Mouse (Mus musculus) CH12.LX (cell line): ENCODE results near the gene Phyhd1. TPM values are rescaled to one million over a fixed set of nuclear protein-coding genes. Genes with fewer than 3 reads are reported as not detected.

ENCODE experiments used
- DNase-seq: peaks from one replicate; pipeline ENCODE4 v3.0.0-alpha.2; 2013; ENCODE audit errors: extremely low read depth
- H3K27ac ChIP-seq: 2 replicates; pipeline ENCODE4 v1.5.1; 2012; ENCODE audit warnings: low read depth, mild to moderate bottlenecking, control low read depth, moderate library complexity; ENCODE audit not compliant: insufficient read depth
- H3K27me3 ChIP-seq: replicated peaks from 2 replicates; pipeline ENCODE3; 2012; ENCODE audit warnings: inconsistent platforms
- H3K36me3 ChIP-seq, 2 experiments: replicated peaks in 1 of 2; 2 replicates each; pipeline versions ENCODE3 to v1.6.1; 2012; ENCODE audit warnings: inconsistent platforms in 1 of 2, low read length in 1 of 2, mild to moderate bottlenecking in 1 of 2, mixed read lengths in 1 of 2, moderate library complexity in 1 of 2; ENCODE audit not compliant: control insufficient read depth in 1 of 2, insufficient read depth in 1 of 2
- H3K4me1 ChIP-seq, 2 experiments: 2 replicates each; pipeline ENCODE4 v1.6.1; 2012; ENCODE audit warnings: inconsistent platforms in 1 of 2, moderate library complexity in 1 of 2; ENCODE audit not compliant: insufficient read depth in 2 of 2, control insufficient read depth in 1 of 2
- H3K4me2 ChIP-seq: 2 replicates; pipeline ENCODE4 v1.6.1; 2012; ENCODE audit warnings: low read depth, mild to moderate bottlenecking, control low read depth; ENCODE audit not compliant: poor library complexity, insufficient read depth, severe bottlenecking
- H3K4me3 ChIP-seq, 3 experiments: fragments of 150-350 bp in 1 of 3; sonication (generic) in 1 of 3; replicated peaks in 1 of 3; 2 replicates each; pipeline versions ENCODE3 to v1.5.1; 2011 to 2012; ENCODE audit warnings: low read depth in 2 of 3, low read length in 2 of 3, mild to moderate bottlenecking in 2 of 3, moderate library complexity in 2 of 3, control low read depth in 1 of 3, improper control_type of control experiment in 1 of 3, inconsistent platforms in 1 of 3, mixed read lengths in 1 of 3; ENCODE audit not compliant: poor library complexity in 1 of 3
- H3K79me2 ChIP-seq: replicated peaks from 2 replicates; pipeline ENCODE4 v1.6.1; 2012; ENCODE audit warnings: mild to moderate bottlenecking, moderate library complexity; ENCODE audit not compliant: control insufficient read depth, poor library complexity, insufficient read depth, severe bottlenecking; ENCODE audit errors: extremely low read depth
- H3K9ac ChIP-seq: 2 replicates; pipeline ENCODE4 v1.6.1; 2012; ENCODE audit warnings: low read depth, mild to moderate bottlenecking, control low read depth, moderate library complexity; ENCODE audit not compliant: insufficient read depth
- H3K9me3 ChIP-seq: replicated peaks from 2 replicates; pipeline ENCODE3; 2012; ENCODE audit warnings: low read length, inconsistent platforms, mixed read lengths
- BHLHE40 ChIP-seq: IDR thresholded peaks from 2 replicates; pipeline ENCODE4 v1.6.1; 2011; ENCODE audit warnings: mild to moderate bottlenecking, low read depth, low read length, improper control_type of control experiment
- CHD1 ChIP-seq: IDR thresholded peaks from 2 replicates; pipeline ENCODE4 v1.6.1; 2012; ENCODE audit warnings: low read depth, low read length, improper control_type of control experiment, inconsistent platforms
- CTCF ChIP-seq, 2 experiments: IDR thresholded peaks in 1 of 2; conservative IDR thresholded peaks in 1 of 2; 2 replicates each; pipeline ENCODE4 v1.5.1; 2011 to 2012; ENCODE audit warnings: low read depth in 2 of 2, low read length in 2 of 2, improper control_type of control experiment in 1 of 2, inconsistent platforms in 1 of 2, mild to moderate bottlenecking in 1 of 2, moderate library complexity in 1 of 2
- ELF1 ChIP-seq: IDR thresholded peaks from 2 replicates; pipeline ENCODE4 v1.6.1; 2014; ENCODE audit warnings: low read depth, mild to moderate bottlenecking, inconsistent platforms, low read length, improper control_type of control experiment
- IRF4 ChIP-seq: IDR thresholded peaks from 2 replicates; pipeline ENCODE4 v1.6.1; 2014; ENCODE audit warnings: low read depth, mild to moderate bottlenecking, inconsistent platforms, low read length, improper control_type of control experiment
- JUND ChIP-seq: conservative IDR thresholded peaks from 2 replicates; pipeline ENCODE4 v1.6.1; 2011; ENCODE audit warnings: low read depth, low read length, improper control_type of control experiment
- MAZ ChIP-seq: IDR thresholded peaks from 2 replicates; pipeline ENCODE4 v1.6.1; 2012; ENCODE audit warnings: low read depth, mild to moderate bottlenecking, inconsistent platforms, low read length, improper control_type of control experiment, moderate library complexity
- NRF1 ChIP-seq: IDR thresholded peaks from 2 replicates; pipeline ENCODE4 v1.6.1; 2014; ENCODE audit warnings: low read depth, mild to moderate bottlenecking, inconsistent platforms, low read length, improper control_type of control experiment, moderate library complexity
- PAX5 ChIP-seq: IDR thresholded peaks from 2 replicates; pipeline ENCODE4 v1.6.1; 2012; ENCODE audit warnings: low read length, inconsistent platforms, mixed read lengths
- POLR2A ChIP-seq: IDR thresholded peaks from 2 replicates; pipeline ENCODE4 v1.6.1; 2011; ENCODE audit warnings: low read depth, mild to moderate bottlenecking, improper control_type of control experiment, low read length
- POLR2AphosphoS2 ChIP-seq: IDR thresholded peaks from 2 replicates; pipeline ENCODE4 v1.6.1; 2011; ENCODE audit warnings: low read depth, low read length, improper control_type of control experiment
- RCOR1 ChIP-seq: conservative IDR thresholded peaks from 2 replicates; pipeline ENCODE4 v1.6.1; 2012; ENCODE audit warnings: low read depth, mild to moderate bottlenecking, inconsistent platforms, low read length, improper control_type of control experiment
- SIN3A ChIP-seq: IDR thresholded peaks from 2 replicates; pipeline ENCODE4 v1.6.1; 2012; ENCODE audit warnings: low read length, improper control_type of control experiment, inconsistent platforms
- SMC3 ChIP-seq: IDR thresholded peaks from 2 replicates; pipeline ENCODE4 v1.6.1; 2011; ENCODE audit warnings: low read depth, low read length, improper control_type of control experiment
- TCF12 ChIP-seq: IDR thresholded peaks from 2 replicates; pipeline ENCODE4 v1.6.1; 2014; ENCODE audit warnings: low read depth, mild to moderate bottlenecking, inconsistent platforms, low read length, improper control_type of control experiment
- UBTF ChIP-seq: IDR thresholded peaks from 2 replicates; pipeline ENCODE4 v1.6.1; 2012; ENCODE audit warnings: low read depth, mild to moderate bottlenecking, inconsistent platforms, low read length, improper control_type of control experiment, moderate library complexity
- USF2 ChIP-seq: conservative IDR thresholded peaks from 2 replicates; pipeline ENCODE4 v1.6.1; 2011; ENCODE audit warnings: low read depth, low read length, improper control_type of control experiment
- ZKSCAN1 ChIP-seq: IDR thresholded peaks from 2 replicates; pipeline ENCODE4 v1.6.1; 2012; ENCODE audit warnings: low read depth, inconsistent platforms, low read length, improper control_type of control experiment, borderline replicate concordance
- ZNF384 ChIP-seq: IDR thresholded peaks from 2 replicates; pipeline ENCODE4 v1.6.1; 2012; ENCODE audit warnings: low read depth, low read length, improper control_type of control experiment, inconsistent platforms
- dilution Hi-C: fragments of 300-500 bp; cut with MboI; formaldehyde crosslinking; loops from 2 replicates; pipeline ENCODE4 v1.14.3; 2020; ENCODE audit warnings: low sequenced_read_pairs; ENCODE audit not compliant: extremely low pct_unique_long_range_greater_than_20kb, extremely low pct_ligation_motif_present
- in situ Hi-C: fragments of 300-500 bp; cut with MboI; formaldehyde crosslinking; loops from 3 replicates; pipeline ENCODE4 v1.14.3; 2019; ENCODE audit warnings: low sequenced_read_pairs, low pct_ligation_motif_present, low pct_unique_long_range_greater_than_20kb, mixed read lengths
- polyA plus RNA-seq: library from polyadenylated mRNA; unstranded; fragments of >175 nt; gene quantifications from 2 replicates; pipeline ENCODE4 v1.2.1, GENCODE M21; 2012; ENCODE audit warnings: low read depth; ENCODE audit not compliant: insufficient read length
- total RNA-seq, 2 experiments: library from RNA; depleted of rRNA; stranded (reverse); fragments of 300-350 nt in 1 of 2; fragments of >200 nt in 1 of 2; gene quantifications; 2 replicates each; pipeline ENCODE4 v1.2.3; 2012 to 2014

Gene Phyhd1
- total and polyA plus RNA-seq, 3 experiments: 7.1 to 9.7 (median 8.9) TPM

DNA sequence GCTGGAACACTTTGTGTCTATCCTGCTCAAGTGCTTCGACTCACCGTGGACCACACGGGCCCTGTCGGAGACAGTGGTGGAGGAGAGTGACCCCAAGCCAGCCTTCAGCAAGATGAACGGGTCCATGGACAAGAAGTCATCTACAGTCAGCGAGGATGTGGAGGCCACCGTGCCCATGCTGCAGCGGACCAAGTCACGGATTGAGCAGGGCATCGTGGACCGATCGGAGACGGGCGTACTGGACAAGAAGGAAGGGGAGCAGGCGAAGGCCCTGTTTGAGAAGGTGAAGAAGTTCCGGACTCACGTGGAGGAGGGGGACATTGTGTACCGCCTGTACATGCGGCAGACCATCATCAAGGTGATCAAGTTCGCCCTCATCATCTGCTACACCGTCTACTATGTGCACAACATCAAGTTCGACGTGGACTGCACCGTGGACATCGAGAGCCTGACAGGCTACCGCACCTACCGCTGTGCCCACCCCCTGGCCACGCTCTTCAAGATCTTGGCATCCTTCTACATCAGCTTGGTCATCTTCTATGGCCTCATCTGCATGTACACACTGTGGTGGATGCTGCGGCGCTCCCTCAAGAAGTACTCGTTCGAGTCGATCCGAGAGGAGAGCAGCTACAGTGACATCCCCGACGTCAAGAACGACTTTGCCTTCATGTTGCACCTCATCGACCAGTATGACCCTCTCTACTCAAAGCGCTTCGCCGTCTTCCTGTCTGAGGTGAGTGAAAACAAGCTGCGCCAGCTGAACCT is 10.2 kb upstream of the Phyhd1 start (continued):
- TF ChIP-seq ZKSCAN1 (no peak), SIN3A (no peak)
- TF ChIP-seq, all 38 proteins: peak for 0

DNA sequence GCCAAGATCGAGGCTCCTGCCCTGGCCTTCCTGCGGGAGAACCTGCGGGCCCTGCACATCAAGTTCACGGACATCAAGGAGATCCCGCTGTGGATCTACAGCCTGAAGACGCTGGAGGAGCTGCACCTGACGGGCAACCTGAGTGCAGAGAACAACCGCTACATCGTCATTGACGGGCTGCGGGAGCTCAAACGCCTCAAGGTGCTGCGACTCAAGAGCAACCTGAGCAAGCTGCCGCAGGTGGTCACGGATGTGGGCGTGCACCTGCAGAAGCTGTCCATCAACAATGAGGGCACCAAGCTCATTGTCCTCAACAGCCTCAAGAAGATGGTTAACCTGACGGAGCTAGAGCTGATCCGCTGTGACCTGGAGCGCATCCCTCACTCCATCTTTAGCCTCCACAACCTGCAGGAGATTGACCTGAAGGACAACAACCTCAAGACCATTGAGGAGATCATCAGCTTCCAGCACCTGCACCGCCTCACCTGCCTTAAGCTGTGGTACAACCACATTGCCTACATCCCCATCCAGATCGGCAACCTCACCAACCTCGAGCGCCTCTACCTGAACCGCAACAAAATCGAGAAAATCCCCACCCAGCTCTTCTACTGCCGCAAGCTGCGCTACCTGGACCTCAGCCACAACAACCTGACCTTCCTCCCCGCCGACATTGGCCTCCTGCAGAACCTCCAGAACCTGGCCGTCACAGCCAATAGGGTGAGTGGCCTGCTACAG is 9.2 kb upstream of the Phyhd1 start:
- Histone ChIP-seq H3K4me1 (peaks cover 18 to 46% of the 10 kb centered on the region in 2 experiments), H3K27ac (no peak overlapping the region), H3K4me3 (no peak overlapping the region), H3K9me3 (no peaks in the 10 kb centered on the region), H3K79me2 (no peaks in the 10 kb centered on the region), H3K9ac (no peak overlapping the region), H3K4me2 (no peak overlapping the region), H3K27me3 (no peaks in the 10 kb centered on the region), H3K36me3 (peaks cover 35 to 71% of the 10 kb centered on the region in 2 experiments)
- in situ Hi-C loops: no loop called here
- no peak for DNase-seq
- dilution Hi-C loops: no loop called here
- no peak for TF ChIP-seq JUND

DNA sequence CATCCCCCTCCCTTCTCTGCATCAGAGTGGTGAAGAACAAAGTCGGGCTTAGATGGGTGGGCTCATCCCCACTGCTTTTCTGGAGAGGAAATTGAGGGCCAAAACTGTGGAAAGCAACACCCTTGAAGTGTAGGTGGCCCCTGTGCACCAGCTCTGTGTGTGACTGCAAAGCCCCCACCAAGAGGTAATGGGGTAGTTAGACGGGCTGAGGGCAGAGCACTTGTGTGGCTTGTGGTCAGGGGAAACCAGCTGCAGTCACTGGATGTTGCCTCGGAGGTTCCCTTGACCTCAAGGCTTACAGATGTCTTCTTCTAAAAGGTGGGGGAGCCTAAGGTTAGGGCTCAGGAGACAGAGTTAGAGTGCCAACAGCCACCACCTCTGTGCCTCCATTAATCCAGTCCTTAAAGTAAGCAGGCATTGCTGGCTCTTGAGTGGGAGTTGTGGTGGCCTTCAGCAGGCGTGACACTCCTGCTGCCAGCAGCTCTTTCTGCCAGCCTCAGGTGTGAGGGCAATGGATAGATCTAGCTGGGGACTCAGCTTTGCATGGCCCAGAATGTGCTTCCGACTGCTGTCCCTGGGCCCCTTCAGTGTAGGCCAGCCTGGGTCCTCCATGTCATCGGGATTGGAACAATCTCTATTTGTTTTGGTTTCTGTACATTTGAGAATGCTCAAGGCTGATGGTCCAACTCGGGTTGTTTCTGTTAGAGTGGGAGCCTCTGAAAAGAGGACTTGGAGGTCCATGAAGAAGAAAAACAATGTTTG is 8.1 kb upstream of the Phyhd1 start:
- peaks cover 10 to 35% of the 10 kb centered on the region in 2 experiments for H3K4me1 ChIP-seq
- H3K36me3 ChIP-seq: peaks cover 41 to 81% of the 10 kb centered on the region in 2 experiments
- H3K79me2 ChIP-seq: no peaks in the 10 kb centered on the region
- no peak for TF ChIP-seq ZNF384
- no peak for TF ChIP-seq NRF1
- TF ChIP-seq MAZ: no peak
- no peak for TF ChIP-seq CTCF (conservative IDR thresholded peaks at IDR 0.05 in 1 of 2, IDR thresholded peaks at IDR 0.05 in 1 of 2; ENCODE audit: low read depth in 2 of 2, low read length in 2 of 2)
- no peak for TF ChIP-seq POLR2A
- no peak for TF ChIP-seq USF2
- TF ChIP-seq PAX5: no peak
- no peak for TF ChIP-seq CHD1
- TF ChIP-seq SIN3A: no peak
- no peak for TF ChIP-seq SMC3
- no peak for TF ChIP-seq BHLHE40
- TF ChIP-seq ELF1: no peak
- no peak for TF ChIP-seq RCOR1
- no peak for TF ChIP-seq ZKSCAN1
- no peak for TF ChIP-seq UBTF
- no peak for TF ChIP-seq TCF12
- TF ChIP-seq POLR2AphosphoS2: no peak
- TF ChIP-seq IRF4: no peak
- in situ Hi-C loops (no loop called here), dilution Hi-C loops (no loop called here)
- H3K9ac ChIP-seq: no peak overlapping the region
- H3K9me3 ChIP-seq: no peaks in the 10 kb centered on the region
- H3K27ac ChIP-seq: no peak overlapping the region
- no peak overlapping the region for H3K4me2 ChIP-seq
- H3K27me3 ChIP-seq: no peaks in the 10 kb centered on the region
- no peak overlapping the region for H3K4me3 ChIP-seq
- no peak for DNase-seq
